Mouse (Mus musculus): ENCODE measurements around the gene Mettl27. TPM values are rescaled to one million over a fixed set of nuclear protein-coding genes. Genes with fewer than 3 reads are reported as not detected.

Gene Mettl27
- total RNA-seq, 4 experiments from 2014 or later, result 8.0 to 13.5 (median 10.8) TPM

- no peak for DNase-seq (ENCODE audit: low spot score in 2 of 2)
Observed at GRCm38 (mm10) chr5:134985633-134986297, 53.6 kb downstream of the Mettl27 start, which contains the start of gene Cldn3. TSS of gene Cldn3 (plus strand) at chr5:134986214.

- no peak for DNase-seq (ENCODE audit: low spot score in 2 of 2)
Observed at GRCm38 (mm10) chr5:134986298-134987268, 54.4 kb downstream of the Mettl27 start.

GRCm38 (mm10) chr5:134989166-134989565 is 57.0 kb downstream of the Mettl27 start:
- no peak for DNase-seq (ENCODE audit: low spot score in 2 of 2)

- no peak for DNase-seq (ENCODE audit: low spot score in 2 of 2)
Observed at GRCm38 (mm10) chr5:134989741-134990140, 57.6 kb downstream of the Mettl27 start.

Other genes with a start within 250 kb of the Mettl27 start
- 10 to 100 TPM; 43.7 to 45.3 (median 44.5) TPM for gene Limk1, start 243.8 kb upstream of the Mettl27 start, total RNA-seq (2022)
- gene Eln, start 185.0 kb upstream of the Mettl27 start, total RNA-seq (2022), result 10 to 100 TPM; 10.1 to 14.5 (median 13.5) TPM
- not detected for gene Tmem270, start 25.6 kb upstream of the Mettl27 start, total RNA-seq (2022)
- gene Cldn13, start 16.8 kb upstream of the Mettl27 start, total RNA-seq (2022), result not detected
- not detected for gene Cldn4, start 14.6 kb downstream of the Mettl27 start, total RNA-seq (2022)
- gene Cldn3, start 53.8 kb downstream of the Mettl27 start, total RNA-seq (2022), result under 1 TPM; 0.61 to 0.87 (median 0.81) TPM
- 10 to 100 TPM; 30.3 to 35.3 (median 33.6) TPM for gene Abhd11, start 76.8 kb downstream of the Mettl27 start, total RNA-seq (2022)
- gene Stx1a, start 91.1 kb downstream of the Mettl27 start, total RNA-seq (2022), result 10 to 100 TPM; 84.7 to 93.8 (median 89.2) TPM
- 10 to 100 TPM; 36.5 to 43.4 (median 38.6) TPM for gene Dnajc30, start 131.8 kb downstream of the Mettl27 start, total RNA-seq (2022)
- gene Bud23, start 132.6 kb downstream of the Mettl27 start, total RNA-seq (2022), result 10 to 100 TPM; 46.6 to 64.1 (median 52.9) TPM
- gene Vps37d, start 145.9 kb downstream of the Mettl27 start, total RNA-seq (2022), result 10 to 100 TPM; 26.0 to 29.5 (median 28.7) TPM
- 10 to 100 TPM in 2 of 4 experiments, 1 to 10 TPM in 2; 4.5 to 17.6 (median 11.8) TPM for gene Mlxipl, start 157.5 kb downstream of the Mettl27 start, total RNA-seq (2022)
- 10 to 100 TPM; 25.4 to 34.4 (median 28.4) TPM for gene Tbl2, start 217.3 kb downstream of the Mettl27 start, total RNA-seq (2022)
- gene Bcl7b, start 235.9 kb downstream of the Mettl27 start, total RNA-seq (2022), result 10 to 100 TPM; 46.6 to 51.8 (median 49.6) TPM

All from layer of hippocampus, adult 8-10 months (tissue).